Mouse (Mus musculus) T-helper 2 cell (primary cell): ENCODE measurements around the gene Spock2.

Experiments
- in situ Hi-C: fragments of 300-600 bp; cut with MboI, MseI; formaldehyde crosslinking; loops from one replicate; pipeline ENCODE4 v1.15.1; 2025; ENCODE audit warnings: high pct_unique_total_duplicates

The Spock2 gene

GRCm38 (mm10) chr10:60106146-60106530, at the start of gene Spock2:
TSS of gene Spock2 (plus strand) at chr10:60106219.
- in situ Hi-C loops, result no loop called here

GRCm38 (mm10) chr10:60062173-60062572, 43.8 kb upstream of the Spock2 start:
- in situ Hi-C loops, result no loop called here

- in situ Hi-C loops, result no loop called here
These were observed 43.1 kb upstream of the Spock2 start for GRCm38 (mm10) chr10:60062931-60063330.

GRCm38 (mm10) chr10:60066524-60066923, 39.5 kb upstream of the Spock2 start:
- in situ Hi-C loops, result no loop called here

GRCm38 (mm10) chr10:60075159-60075558, 30.9 kb upstream of the Spock2 start:
- in situ Hi-C loops, result no loop called here

GRCm38 (mm10) chr10:60077226-60077625, 28.8 kb upstream of the Spock2 start:
- in situ Hi-C loops, result no loop called here

- in situ Hi-C loops, result no loop called here
These were observed 28.1 kb upstream of the Spock2 start for GRCm38 (mm10) chr10:60077736-60078560.

GRCm38 (mm10) chr10:60078561-60078917, 27.5 kb upstream of the Spock2 start:
- in situ Hi-C loops, result no loop called here

GRCm38 (mm10) chr10:60080171-60080570, 25.8 kb upstream of the Spock2 start:
- in situ Hi-C loops, result no loop called here

GRCm38 (mm10) chr10:60080601-60080981, 25.4 kb upstream of the Spock2 start:
- in situ Hi-C loops, result no loop called here

- in situ Hi-C loops, result no loop called here
These were observed 24.8 kb upstream of the Spock2 start for GRCm38 (mm10) chr10:60080982-60081825.

- in situ Hi-C loops, result no loop called here
These were observed 24.1 kb upstream of the Spock2 start for GRCm38 (mm10) chr10:60081905-60082304.

GRCm38 (mm10) chr10:60084065-60084464, 22.0 kb upstream of the Spock2 start:
- in situ Hi-C loops, result no loop called here

- in situ Hi-C loops, result no loop called here
These were observed 13.7 kb upstream of the Spock2 start for GRCm38 (mm10) chr10:60092311-60092710.

GRCm38 (mm10) chr10:60093751-60094150, 12.3 kb upstream of the Spock2 start:
- in situ Hi-C loops, result no loop called here

- in situ Hi-C loops, result no loop called here
These were observed 10.5 kb upstream of the Spock2 start for GRCm38 (mm10) chr10:60095558-60095957.

GRCm38 (mm10) chr10:60096302-60096701, 9.7 kb upstream of the Spock2 start:
- in situ Hi-C loops, result no loop called here

- in situ Hi-C loops, result no loop called here
These were observed 8.9 kb upstream of the Spock2 start for GRCm38 (mm10) chr10:60097146-60097545.

GRCm38 (mm10) chr10:60097774-60098173, 8.2 kb upstream of the Spock2 start:
- in situ Hi-C loops, result no loop called here

- in situ Hi-C loops, result no loop called here
These were observed 451 bp upstream of the Spock2 start for GRCm38 (mm10) chr10:60105391-60106145.

- in situ Hi-C loops, result no loop called here
These were observed 640 bp downstream of the Spock2 start for GRCm38 (mm10) chr10:60106531-60107186.

- in situ Hi-C loops, result no loop called here
These were observed 1.4 kb downstream of the Spock2 start for GRCm38 (mm10) chr10:60107448-60107847.
